Mouse (Mus musculus): ENCODE measurements around the gene Adgrv1.
"Not testable (repeated sequence)": the region's sequence is repeated elsewhere in the genome, so short reads cannot be mapped to it uniquely, and the experiment has no call there.

The Adgrv1 gene

GRCm38 (mm10) chr13:81632720-81633415, at the start of gene Adgrv1:
Adgrv1 (minus strand) TSS chr13:81633154.
- DNase-seq, result peak; percentile 81 to 91

GRCm38 (mm10) chr13:81675333-81675732, 42.4 kb upstream of the Adgrv1 start:
- DNase-seq, result no peak

DNA sequence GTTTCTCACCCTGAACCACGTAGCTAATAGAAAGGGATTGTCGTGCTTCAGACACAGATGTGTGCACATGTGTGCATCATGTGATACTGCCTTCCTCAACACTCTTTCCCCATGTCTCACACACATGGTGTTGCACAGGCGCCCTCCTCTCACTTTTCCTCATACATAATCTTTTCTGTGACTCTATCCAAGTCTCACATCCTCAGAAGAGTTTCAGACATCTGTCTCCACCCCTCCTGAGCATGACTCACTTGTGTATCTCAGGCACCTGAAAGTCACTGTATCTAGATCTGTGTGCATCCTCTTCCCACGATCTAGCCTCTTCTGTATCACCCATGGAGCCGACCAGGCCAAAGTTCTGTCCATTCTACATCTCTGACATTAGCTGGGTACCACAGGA, 34.8 kb upstream of the Adgrv1 start:
- DNase-seq, result no peak

DNA sequence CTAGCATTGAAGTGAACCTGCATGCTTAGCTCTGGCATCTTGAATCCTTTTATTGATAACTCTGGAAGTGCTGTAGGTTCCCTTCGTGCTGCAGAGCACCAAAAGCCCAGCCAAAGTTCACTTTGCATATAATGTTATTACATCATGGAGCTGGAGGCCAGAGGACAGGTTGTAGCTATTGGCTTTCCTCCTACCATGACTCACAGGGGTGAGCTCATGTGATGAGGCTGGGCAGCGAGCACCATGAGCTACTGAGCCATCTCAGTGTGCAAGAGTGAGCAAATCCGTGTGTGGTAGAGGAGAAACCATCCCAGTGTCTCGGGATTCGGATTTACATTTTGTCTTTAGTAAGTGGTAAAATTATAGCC, 31.4 kb upstream of the Adgrv1 start:
- DNase-seq, result no peak

DNA sequence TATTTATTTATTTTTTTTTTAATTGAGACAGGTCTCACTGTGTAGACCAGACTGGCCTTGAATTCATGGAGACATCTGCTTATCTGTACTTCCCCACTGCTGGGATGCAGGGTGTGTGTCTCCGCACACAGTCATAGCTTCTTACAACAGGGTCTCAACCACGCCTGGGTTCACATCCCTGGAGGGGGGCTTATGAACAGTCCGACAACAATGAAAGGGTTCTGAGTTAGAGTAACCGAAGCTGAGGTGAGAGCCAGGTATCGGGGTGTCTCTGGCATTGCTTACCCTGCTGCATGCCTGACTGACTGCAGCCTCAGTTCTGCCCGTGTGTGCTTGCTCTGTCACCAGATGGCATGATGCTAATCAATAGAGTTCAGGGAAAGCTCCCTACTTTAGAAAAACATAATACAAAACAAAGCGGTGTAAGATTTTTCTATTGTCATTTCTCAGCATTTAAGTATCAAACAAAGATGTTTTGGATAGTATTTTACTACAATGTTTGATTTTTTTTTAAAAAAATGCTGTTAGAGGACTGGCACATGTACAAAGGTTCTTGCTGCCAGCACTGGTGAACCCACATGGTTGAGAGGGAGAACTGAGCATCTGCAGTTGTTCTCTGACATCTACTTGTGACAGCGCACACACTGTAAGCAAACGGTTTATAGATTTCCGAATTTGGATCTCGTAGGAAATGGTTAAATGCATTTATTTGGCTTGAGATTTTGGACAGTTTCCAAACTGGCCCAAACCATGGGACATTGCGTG, 30.8 kb upstream of the Adgrv1 start:
- DNase-seq, result no peak

DNA sequence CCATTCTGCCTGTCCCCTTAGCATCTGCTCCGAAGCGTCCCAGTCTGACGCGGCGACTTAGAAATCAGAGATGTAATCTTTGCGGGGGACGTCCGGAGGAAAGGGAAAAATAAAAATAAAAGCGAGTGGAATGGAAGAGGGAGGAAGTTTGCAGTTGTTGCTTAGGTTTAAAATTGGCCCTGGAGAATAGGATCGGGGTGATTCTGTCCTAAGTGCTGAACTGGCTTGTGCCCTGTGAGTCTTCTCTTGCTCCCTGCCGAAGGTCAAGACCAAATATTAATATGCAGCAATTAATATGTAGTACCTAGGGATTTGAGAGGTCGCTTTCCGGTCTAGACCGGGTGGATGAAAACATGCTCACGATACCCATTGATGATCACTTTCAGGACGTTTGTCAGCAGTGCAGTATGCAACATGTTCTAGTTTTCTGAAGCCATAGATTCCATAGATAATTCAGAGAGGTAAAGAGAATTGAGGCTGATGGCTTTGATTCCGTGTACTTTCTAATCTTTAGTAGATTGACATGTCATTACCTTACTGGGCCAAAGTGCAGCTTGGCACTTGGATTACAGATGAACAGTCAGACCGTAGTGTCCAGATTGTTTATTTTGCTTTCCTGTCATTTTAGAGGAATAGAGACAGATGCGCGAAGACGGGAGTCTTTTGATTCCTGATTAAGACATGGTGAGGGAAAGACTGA, 25.2 kb upstream of the Adgrv1 start:
- DNase-seq, result no peak

DNA sequence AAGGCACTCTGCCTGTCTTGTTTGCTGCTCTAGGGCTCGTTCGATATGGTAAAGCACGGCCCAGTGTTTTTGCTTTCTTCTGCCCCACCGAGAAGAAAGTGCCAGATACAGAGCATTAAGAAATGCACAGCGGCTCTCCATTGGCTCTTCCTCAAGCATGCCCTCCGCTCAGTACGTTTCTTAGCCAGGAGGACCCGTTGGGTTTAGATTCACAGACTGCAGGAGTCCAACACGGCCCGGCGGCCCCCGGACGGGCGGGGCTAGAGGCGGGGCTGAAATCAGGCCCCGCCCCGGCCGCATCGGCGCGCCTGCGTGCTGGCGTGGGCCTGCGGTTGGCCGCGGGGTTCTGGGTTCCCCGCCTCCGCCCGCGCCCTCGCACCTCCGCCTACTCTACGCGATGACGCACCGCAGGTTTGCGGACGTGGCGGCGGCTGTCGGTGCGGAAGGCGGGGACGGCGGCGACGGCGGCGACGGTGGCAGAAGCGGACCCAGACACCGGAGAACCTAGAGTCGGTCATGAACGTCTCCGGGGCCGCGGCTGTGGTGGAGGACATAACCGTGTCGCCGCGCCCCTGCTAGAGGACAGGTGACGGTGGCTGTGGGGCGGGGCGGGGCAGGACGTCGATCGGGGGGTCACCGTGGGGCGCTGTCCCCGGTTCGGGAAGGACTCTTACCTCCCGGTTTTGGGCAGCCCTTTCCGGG, 24.5 kb upstream of the Adgrv1 start, which contains the start of gene Lysmd3:
Gene Lysmd3 (plus strand): TSS at position 313 of the 702 bp plus-strand sequence.
- peak; percentile 95 to 97 for DNase-seq

GRCm38 (mm10) chr13:81657008-81657350, 24.0 kb upstream of the Adgrv1 start:
- DNase-seq, result no peak

- DNase-seq, result peak in 1 of 2 experiments; percentile 17
These were observed 23.3 kb upstream of the Adgrv1 start for GRCm38 (mm10) chr13:81656091-81656850.

DNA sequence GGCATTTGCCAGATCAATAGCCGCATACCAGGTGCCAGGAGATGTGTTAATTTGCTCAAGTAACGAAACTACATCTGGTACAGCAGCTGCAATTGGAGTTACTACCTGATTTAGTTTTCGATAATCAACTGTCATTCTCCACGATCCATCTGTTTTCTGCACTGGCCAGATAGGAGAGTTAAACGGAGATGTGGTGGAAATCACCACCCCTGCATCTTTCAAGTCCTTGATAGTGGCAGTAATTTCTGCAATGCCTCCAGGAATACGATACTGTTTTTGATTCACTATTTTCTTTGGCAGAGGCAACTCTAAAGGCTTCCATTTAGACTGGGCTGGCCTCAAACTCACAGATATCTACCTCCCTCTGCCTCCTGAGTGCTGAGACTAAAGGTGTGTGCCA, 17.4 kb upstream of the Adgrv1 start:
- not testable (repeated sequence) for DNase-seq

DNA sequence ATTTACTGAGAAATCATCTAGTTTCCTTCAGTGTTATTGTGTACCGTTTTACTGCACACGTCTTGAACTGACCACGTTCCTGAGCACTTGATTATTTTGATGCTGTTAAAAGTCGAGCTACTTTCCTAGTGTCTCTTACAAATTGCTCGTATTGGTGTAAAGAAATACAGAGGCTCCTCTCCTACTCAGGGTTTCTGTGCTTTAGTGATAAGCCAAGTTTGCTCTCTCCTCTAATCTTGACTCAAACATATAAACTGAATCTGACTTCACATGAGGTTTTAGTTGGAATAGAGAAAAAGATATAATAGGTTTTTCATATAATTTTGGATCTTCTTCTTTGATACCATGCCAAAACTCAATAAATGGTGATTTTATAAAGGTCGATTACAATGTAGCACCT, 13.4 kb upstream of the Adgrv1 start:
- DNase-seq, result no peak

DNA sequence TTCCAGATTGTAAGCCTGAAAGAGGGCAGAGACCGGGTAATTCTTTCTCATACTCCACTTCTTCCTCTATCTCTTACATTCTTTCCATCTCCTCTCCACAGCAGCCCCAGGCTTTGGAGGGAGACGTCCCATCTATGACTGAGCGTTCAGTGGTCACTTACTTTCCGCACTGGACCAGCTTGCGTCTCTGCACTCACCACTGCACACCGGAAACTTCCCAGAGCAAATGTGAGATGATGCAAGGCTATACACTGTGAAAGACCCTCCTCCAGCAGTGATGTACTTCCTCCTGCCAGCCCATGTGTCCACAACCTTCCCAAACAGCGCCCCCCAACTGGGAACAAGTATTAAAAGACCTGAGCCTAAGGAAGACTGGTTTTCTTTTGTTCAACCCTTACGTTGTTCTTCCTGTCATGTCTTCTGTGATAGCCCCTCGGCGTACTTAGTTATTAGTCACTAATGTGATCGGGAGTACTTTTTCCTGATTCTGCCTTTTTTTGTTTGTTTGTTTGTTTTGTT, 11.2 kb upstream of the Adgrv1 start:
- DNase-seq, result no peak

DNA sequence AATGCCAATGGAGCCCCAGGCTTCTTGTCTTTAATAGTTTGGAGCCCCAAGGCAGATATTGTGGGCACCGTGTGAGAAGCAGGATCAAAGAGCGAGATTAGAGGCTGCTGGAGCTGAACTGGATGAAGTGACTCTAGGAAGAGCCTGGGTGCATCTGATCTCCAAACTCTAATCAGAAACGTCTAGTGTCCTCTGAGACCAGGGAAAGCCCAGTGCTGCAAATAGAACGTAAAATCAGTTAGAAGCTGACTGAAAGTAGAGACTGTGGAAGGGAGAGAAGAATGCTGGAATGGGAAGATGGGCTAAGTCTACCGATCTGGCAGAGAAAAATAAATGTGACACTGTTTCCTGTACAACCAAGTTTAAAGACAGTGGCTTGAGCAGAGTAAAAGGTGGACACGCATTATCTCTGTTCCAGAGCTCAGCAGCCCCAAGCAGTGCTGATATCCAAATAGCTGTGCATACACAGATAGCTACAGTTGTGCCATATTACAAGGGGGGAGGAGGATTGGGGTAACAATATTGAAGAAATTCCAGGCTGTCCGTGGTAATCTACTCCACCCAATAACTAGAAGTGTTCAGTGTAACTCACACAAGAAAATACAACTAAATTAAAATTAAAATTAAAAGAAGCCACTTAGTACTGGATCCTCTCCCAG, 9.7 kb upstream of the Adgrv1 start:
- no peak for DNase-seq

GRCm38 (mm10) chr13:81641289-81642045, 8.5 kb upstream of the Adgrv1 start:
- DNase-seq, result peak; percentile 67 to 69

DNA sequence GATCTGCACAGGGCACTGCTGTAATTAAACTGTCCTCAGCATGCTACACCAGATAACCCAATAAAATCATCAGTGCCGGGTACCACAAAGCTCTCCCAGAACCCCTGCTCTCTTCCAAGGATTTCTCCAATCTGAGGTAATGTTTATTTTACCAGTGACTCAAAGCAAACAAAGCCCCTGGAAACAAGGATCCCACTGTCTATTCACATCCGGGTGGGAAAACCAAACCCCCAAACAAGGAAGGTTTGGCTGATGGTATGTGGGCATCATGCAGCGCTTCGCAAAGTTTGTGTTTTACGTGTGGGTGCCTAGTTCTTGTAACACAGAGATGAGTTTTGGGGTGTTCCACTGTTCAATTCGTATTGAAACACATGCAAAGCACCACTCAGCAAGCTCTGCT, 7.9 kb upstream of the Adgrv1 start:
- DNase-seq, result no peak

DNA sequence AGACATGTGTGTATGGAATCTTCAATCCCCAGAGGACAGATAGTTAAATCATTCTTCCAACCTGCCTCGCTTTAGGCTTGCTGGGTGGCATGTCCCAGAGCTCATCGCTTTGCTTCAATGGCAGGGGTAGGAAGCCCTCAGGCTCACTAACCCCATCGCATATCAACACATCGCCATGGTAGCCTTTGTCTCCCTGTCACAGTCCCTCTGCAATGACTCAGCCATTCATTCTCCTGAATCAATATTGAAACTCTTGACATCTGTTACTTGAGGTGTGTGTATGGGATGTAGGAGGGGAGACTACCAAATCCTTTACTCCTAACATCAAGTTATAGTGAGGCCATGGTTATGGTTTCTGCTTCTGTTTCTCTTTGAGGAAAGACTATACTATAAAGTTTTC, 6.7 kb upstream of the Adgrv1 start:
- DNase-seq, result no peak

DNA sequence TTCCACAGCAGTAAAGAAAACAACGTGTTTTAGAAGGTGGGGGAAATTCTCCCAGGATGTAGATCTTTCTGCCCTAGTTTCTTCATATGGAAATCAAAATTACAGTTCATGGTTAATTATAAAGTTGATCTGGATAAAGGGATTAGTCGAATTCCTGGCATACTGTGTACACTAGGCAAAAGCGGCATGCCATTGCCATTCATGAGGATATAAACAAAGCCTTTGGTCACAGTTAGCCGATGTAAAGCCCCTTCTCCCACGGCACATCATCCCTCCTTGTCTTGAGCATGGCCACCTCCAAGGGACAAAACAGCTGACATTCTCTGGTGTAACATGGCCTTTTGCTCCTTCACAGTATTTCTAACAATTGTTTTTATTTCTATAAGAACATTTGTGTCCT, 2.4 kb downstream of the Adgrv1 start:
- no peak for DNase-seq

- peak in 1 of 2 experiments; percentile 6 for DNase-seq
These were observed 3.6 kb downstream of the Adgrv1 start for GRCm38 (mm10) chr13:81629395-81629794.

GRCm38 (mm10) chr13:81628631-81629190, 4.2 kb downstream of the Adgrv1 start:
- DNase-seq, result no peak

- not testable (repeated sequence) for DNase-seq
These were observed 5.1 kb downstream of the Adgrv1 start for GRCm38 (mm10) chr13:81627861-81628260.
